Mouse (Mus musculus): ENCODE measurements around the gene Nup188.

The Nup188 gene

GRCm38 (mm10) chr2:30386913-30387312 lies 100.7 kb downstream of the Nup188 start:
- no peak for DNase-seq (ENCODE audit: low read depth)

GRCm38 (mm10) chr2:30389000-30389399 lies 102.8 kb downstream of the Nup188 start:
- no peak for DNase-seq (ENCODE audit: low read depth)

- peak; percentile 94 for DNase-seq (ENCODE audit: low read depth)
Measured at GRCm38 (mm10) chr2:30392114-30392576, 105.9 kb downstream of the Nup188 start, which contains the start of gene Dolpp1. TSS of gene Dolpp1 (plus strand) at chr2:30392254.

- DNase-seq (ENCODE audit: low read depth) = peak; percentile 69
Measured at GRCm38 (mm10) chr2:30392577-30393369, 106.6 kb downstream of the Nup188 start.

GRCm38 (mm10) chr2:30393370-30393656 lies 107.1 kb downstream of the Nup188 start:
- DNase-seq (ENCODE audit: low read depth) = no peak
